Comparison of ENCODE assay signal across 9 mouse cellular contexts in the genomic region with DNA sequence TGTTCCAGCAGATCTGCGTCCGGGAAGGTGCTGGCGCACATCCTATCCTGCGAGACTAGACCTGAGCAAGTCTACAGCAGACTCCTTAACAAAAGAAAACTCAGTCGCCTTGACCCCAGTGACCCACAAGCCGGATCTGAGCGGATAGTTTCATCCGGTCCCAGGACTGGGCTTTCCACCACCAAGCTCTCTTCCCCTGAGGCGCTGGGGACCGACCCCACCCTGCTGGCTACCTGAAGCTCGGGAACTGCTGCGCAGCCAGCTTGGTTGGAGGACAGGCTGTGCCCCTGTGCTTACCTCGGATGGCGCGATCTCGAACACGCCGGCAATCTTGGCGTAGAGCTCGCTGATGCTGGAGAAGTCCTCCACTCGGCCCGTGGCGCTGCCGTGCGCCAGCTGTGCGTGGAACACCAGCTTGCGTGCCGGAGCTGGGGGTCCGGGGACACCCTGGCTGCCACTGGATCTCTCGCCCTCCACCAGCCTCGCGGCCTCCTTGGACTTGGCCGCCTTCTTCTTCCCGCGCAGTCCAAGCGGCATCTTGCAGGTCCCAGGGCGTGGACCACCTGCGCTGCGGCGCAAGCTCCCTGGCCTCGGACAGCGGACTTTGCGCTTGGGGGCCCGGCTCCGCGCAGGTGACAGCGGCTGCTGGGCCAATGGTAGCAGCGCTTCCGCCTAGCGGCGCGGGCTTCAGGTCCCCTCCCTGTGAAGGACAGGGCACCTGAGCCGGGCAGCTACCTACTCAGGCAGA. TPM values are rescaled to one million over a fixed set of nuclear protein-coding genes. Genes with fewer than 3 reads are reported as not detected.
DNase-seq lines count a peak whose midpoint lies in the region; ATAC-seq and TF ChIP-seq lines count a peak whose summit lies in the region.
"Had no signal": no experiment of that assay in that cellular context is flagged by ENCODE, and none has a peak within 500 bp of the region (broad histone marks: within the 10 kb centered on the region; RNA-seq: fewer than 3 reads in every experiment).

No protein-coding gene starts in this region.

- TF ChIP-seq CTCF in layer of hippocampus, adult 2 months (conservative IDR thresholded peaks at IDR 0.05) = no peak
- no peak for TF ChIP-seq CTCF in lung, adult 2 months (IDR thresholded peaks at IDR 0.05; ENCODE audit: insufficient read depth, low read length)

- no peak for DNase-seq in layer of hippocampus, adult 2 months (ENCODE audit: low spot score in 2 of 2)
- no peak for DNase-seq in layer of hippocampus, adult 18-20 months (ENCODE audit: low spot score in 2 of 2)
- DNase-seq in embryo, embryonic 10 days (ENCODE audit: low spot score) = peak; percentile 59
- DNase-seq in lung, adult 2 months = peak; percentile 68
- DNase-seq in spleen, postnatal 4 days (ENCODE audit: low spot score in 2 of 2) = no peak

- H3K4me2 ChIP-seq in heart, embryonic 12.5 days = peak overlapping the region; percentile 98
- peak overlapping the region; percentile 95 for H3K4me2 ChIP-seq in kidney, embryonic 14.5 days (replicated peaks; ENCODE audit: low read depth, low read length)
- H3K4me2 ChIP-seq in neural tube, embryonic 15.5 days = peak overlapping the region; percentile 89

- H3K9me3 ChIP-seq in heart, embryonic 12.5 days (replicated peaks) = no peaks in the 10 kb centered on the region
- no peaks in the 10 kb centered on the region for H3K9me3 ChIP-seq in kidney, embryonic 14.5 days (ENCODE audit: control insufficient read depth, low read length)
- H3K9me3 ChIP-seq in neural tube, embryonic 15.5 days (replicated peaks) = no peaks in the 10 kb centered on the region

- H3K36me3 ChIP-seq in heart, embryonic 12.5 days = no peaks in the 10 kb centered on the region
- H3K36me3 ChIP-seq in kidney, embryonic 14.5 days (ENCODE audit: control insufficient read depth, insufficient read depth, low read length) = no peaks in the 10 kb centered on the region
- H3K36me3 ChIP-seq in neural tube, embryonic 15.5 days = no peaks in the 10 kb centered on the region

- H3K4me1 ChIP-seq in heart, embryonic 12.5 days (replicated peaks) = peaks cover 40% of the 10 kb centered on the region
- peaks cover 22% of the 10 kb centered on the region; the same call in 1 of the 2 replicates for H3K4me1 ChIP-seq in kidney, embryonic 14.5 days (ENCODE audit: control insufficient read depth, insufficient read depth, low read length)
- peaks cover 6% of the 10 kb centered on the region for H3K4me1 ChIP-seq in lung, adult 2 months (ENCODE audit: control insufficient read depth, insufficient read depth, low read length)
- peaks cover 28% of the 10 kb centered on the region for H3K4me1 ChIP-seq in neural tube, embryonic 15.5 days

- H3K9ac ChIP-seq in heart, embryonic 12.5 days = peak overlapping the region; percentile 84
- H3K9ac ChIP-seq in kidney, embryonic 14.5 days (ENCODE audit: low read depth, low read length) = peak overlapping the region; percentile 58
- H3K9ac ChIP-seq in neural tube, embryonic 15.5 days (replicated peaks) = peak overlapping the region; percentile 68

- peak; percentile 55 for ATAC-seq in heart, embryonic 12.5 days (ENCODE audit: insufficient number of reproducible peaks, low FRiP score)
- peak; percentile 75 for ATAC-seq in kidney, embryonic 14.5 days (ENCODE audit: low FRiP score, low TSS enrichment)
- ATAC-seq in neural tube, embryonic 15.5 days (ENCODE audit: low FRiP score) = peak; percentile 81

- peak overlapping the region; percentile 64 for H3K4me3 ChIP-seq in layer of hippocampus, adult 2 months
- peak overlapping the region; percentile 64 for H3K4me3 ChIP-seq in heart, embryonic 12.5 days
- peak overlapping the region; percentile 54 for H3K4me3 ChIP-seq in kidney, embryonic 14.5 days (ENCODE audit: low read length)
- H3K4me3 ChIP-seq in lung, adult 2 months (replicated peaks; ENCODE audit: extremely low read depth, low read depth, low read length) = peak overlapping the region; percentile 53
- peak overlapping the region; percentile 67 for H3K4me3 ChIP-seq in neural tube, embryonic 15.5 days (replicated peaks)

- 2% methylated on average over 53 of the region's 53 CpGs for WGBS in heart, embryonic 12.5 days
- 1% methylated on average over 53 of the region's 53 CpGs for WGBS in kidney, embryonic 14.5 days
- 14% methylated on average over 53 of the region's 53 CpGs for WGBS in lung, adult 2 months
- under 1% methylated on average over 53 of the region's 53 CpGs for WGBS in neural tube, embryonic 15.5 days

- no peaks in the 10 kb centered on the region for H3K27me3 ChIP-seq in heart, embryonic 12.5 days (replicated peaks)
- peaks cover 9% of the 10 kb centered on the region for H3K27me3 ChIP-seq in kidney, embryonic 14.5 days (ENCODE audit: control insufficient read depth, insufficient read depth, low read length)
- 0 out of 2 replicates have a peak, but pooled peaks cover 4% of the 10 kb centered on the region for H3K27me3 ChIP-seq in neural tube, embryonic 15.5 days (replicated peaks)
- H3K27me3 ChIP-seq: CH12.LX had no signal

- TF ChIP-seq POLR2A in lung, adult 2 months (IDR thresholded peaks at IDR 0.05; ENCODE audit: borderline replicate concordance, extremely low read depth, low read depth, low read length) = peak; percentile 39; the same call in 1 of the 2 replicates

- H3K27ac ChIP-seq in layer of hippocampus, adult 2 months = peak overlapping the region; percentile 53; the same call in 1 of the 2 replicates
- no peak overlapping the region; the same call in 1 of the 2 replicates for H3K27ac ChIP-seq in heart, embryonic 12.5 days (ENCODE audit: poor library complexity, severe bottlenecking)
- no peak overlapping the region for H3K27ac ChIP-seq in kidney, embryonic 14.5 days (ENCODE audit: low read depth, low read length)
- peak overlapping the region; percentile 80 for H3K27ac ChIP-seq in neural tube, embryonic 15.5 days (replicated peaks)

RNA-seq across cellular contexts. Expression of a gene that starts 0.5 kb away (rescaled TPM):
- 1 to 10 TPM in 1 of 2 experiments, under 1 TPM in 1; 0.98 to 1.3 TPM for total RNA-seq in layer of hippocampus, adult 2 months (2021)
- total RNA-seq in layer of hippocampus, adult 18-20 months (2021) = 1 to 10 TPM; 1.1 to 1.4 TPM
- polyA plus RNA-seq in heart, embryonic 12.5 days (2016; fragmentation: Nextera tagmentation; extraction: Ambion mirVana) = 1.3 and 4.5 TPM in 2 replicates
- polyA plus RNA-seq in kidney, embryonic 14.5 days (2014; fragmentation: Nextera tagmentation; extraction: Ambion mirVana) = 16.0 and 22.2 TPM in 2 replicates
- 20.1 and 36.6 TPM in 2 replicates for polyA plus RNA-seq in lung, adult 2 months (2012; rRNA removed)
- polyA plus RNA-seq in neural tube, embryonic 15.5 days (2015; fragmentation: Nextera tagmentation; extraction: Ambion mirVana) = 11.4 and 19.3 TPM in 2 replicates

RNA-seq across cellular contexts. Expression of a gene that starts 44.6 kb away (rescaled TPM):
- total RNA-seq in layer of hippocampus, adult 2 months (2021) = 10 to 100 TPM; 61.5 to 62.6 TPM
- 10 to 100 TPM; 68.7 to 75.7 TPM for total RNA-seq in layer of hippocampus, adult 18-20 months (2021)
- polyA plus RNA-seq in heart, embryonic 12.5 days (2016; fragmentation: Nextera tagmentation; extraction: Ambion mirVana) = 53.0 and 56.3 TPM in 2 replicates
- polyA plus RNA-seq in kidney, embryonic 14.5 days (2014; fragmentation: Nextera tagmentation; extraction: Ambion mirVana) = 23.9 and 26.2 TPM in 2 replicates
- 3.8 and 8.3 TPM in 2 replicates for polyA plus RNA-seq in lung, adult 2 months (2012; rRNA removed)
- polyA plus RNA-seq in neural tube, embryonic 15.5 days (2015; fragmentation: Nextera tagmentation; extraction: Ambion mirVana) = 45.6 and 48.7 TPM in 2 replicates

RNA-seq across cellular contexts. Expression of a gene that starts 44.7 kb away (rescaled TPM):
- 100 to 1,000 TPM; 123 to 140 TPM for total RNA-seq in layer of hippocampus, adult 2 months (2021)
- total RNA-seq in layer of hippocampus, adult 18-20 months (2021) = 100 to 1,000 TPM; 111 to 115 TPM
- polyA plus RNA-seq in heart, embryonic 12.5 days (2016; fragmentation: Nextera tagmentation; extraction: Ambion mirVana) = 142 and 146 TPM in 2 replicates
- polyA plus RNA-seq in kidney, embryonic 14.5 days (2014; fragmentation: Nextera tagmentation; extraction: Ambion mirVana) = 283 and 332 TPM in 2 replicates
- 59.9 and 66.2 TPM in 2 replicates for polyA plus RNA-seq in lung, adult 2 months (2012; rRNA removed)
- 184 and 185 TPM in 2 replicates for polyA plus RNA-seq in neural tube, embryonic 15.5 days (2015; fragmentation: Nextera tagmentation; extraction: Ambion mirVana)

Comparison
In these comparisons a context has a peak if more than half of its experiments do, and no peak if none do; other contexts are left out.
1. DNase-seq: peak in embryo, embryonic 10 days (single experiment) and lung, adult 2 months (single experiment); none in layer of hippocampus, adult 2 months (0 of 2), layer of hippocampus, adult 18-20 months (0 of 2) and spleen, postnatal 4 days (0 of 2).
2. H3K27ac ChIP-seq: peak in layer of hippocampus, adult 2 months (single experiment) and neural tube, embryonic 15.5 days (single experiment); none in heart, embryonic 12.5 days (single experiment) and kidney, embryonic 14.5 days (single experiment).
3. Peak in every context shown above with its lines, with median percentiles within 50 percentile points of each other: H3K4me3 ChIP-seq, ATAC-seq, H3K4me2 ChIP-seq and H3K9ac ChIP-seq.